Mouse (Mus musculus): Measurements from ENCODE around the gene Fam189b.

Fam189b gene

DNA sequence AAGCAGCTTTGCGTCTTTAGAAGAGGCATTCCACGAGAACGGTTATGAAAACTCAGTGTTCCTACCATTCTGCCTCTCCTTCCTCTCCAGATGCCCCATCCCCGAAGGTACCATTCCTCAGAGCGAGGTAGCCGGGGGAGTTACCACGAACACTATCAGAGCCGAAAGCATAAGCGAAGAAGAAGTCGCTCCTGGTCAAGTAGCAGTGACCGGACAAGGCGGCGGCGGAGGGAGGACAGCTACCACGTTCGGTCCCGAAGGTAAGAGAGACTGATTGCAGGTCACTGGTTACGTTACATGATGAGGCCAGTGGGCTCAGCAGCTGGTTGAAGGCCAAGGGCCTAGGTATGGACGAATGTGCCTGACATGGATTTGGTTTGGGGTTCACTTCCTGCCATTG is 16.0 kb upstream of the Fam189b start:
- DNase-seq (ENCODE audit: low spot score), result no peak

DNA sequence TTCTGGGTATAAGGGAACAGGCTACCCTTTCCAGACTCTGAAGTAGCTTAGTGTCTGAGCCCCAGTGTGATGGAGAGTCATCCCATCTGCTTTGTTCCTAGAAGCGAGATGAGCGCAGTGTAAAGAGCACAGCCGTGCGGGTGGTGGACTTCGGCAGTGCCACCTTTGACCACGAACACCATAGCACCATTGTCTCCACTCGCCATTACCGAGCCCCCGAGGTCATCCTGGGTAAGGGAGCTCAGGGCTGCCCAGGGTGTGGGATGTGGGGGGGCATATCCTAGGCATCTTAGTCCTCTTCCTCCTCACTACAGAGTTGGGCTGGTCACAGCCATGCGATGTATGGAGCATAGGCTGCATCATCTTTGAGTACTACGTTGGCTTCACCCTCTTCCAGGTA is 8.1 kb upstream of the Fam189b start:
- no peak for DNase-seq (ENCODE audit: low spot score)

DNA sequence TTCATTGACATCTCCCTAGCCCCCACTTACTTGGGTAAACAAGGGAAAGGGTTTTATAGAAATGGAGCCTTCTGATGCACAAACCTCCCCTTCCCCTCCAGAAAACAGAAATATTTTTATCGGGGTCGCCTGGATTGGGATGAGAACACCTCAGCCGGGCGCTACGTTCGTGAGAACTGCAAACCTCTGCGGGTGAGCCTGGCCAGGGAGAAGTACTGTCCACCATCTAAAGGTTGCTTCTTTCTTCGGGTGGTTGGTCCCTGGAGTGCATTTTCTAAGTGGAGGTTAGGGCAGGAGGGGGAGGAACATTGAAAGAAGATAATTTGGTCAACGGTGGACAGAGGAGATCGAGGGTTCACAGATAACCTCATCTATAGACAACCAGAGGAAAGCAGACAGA is 7.4 kb upstream of the Fam189b start:
- no peak for DNase-seq (ENCODE audit: low spot score)

DNA sequence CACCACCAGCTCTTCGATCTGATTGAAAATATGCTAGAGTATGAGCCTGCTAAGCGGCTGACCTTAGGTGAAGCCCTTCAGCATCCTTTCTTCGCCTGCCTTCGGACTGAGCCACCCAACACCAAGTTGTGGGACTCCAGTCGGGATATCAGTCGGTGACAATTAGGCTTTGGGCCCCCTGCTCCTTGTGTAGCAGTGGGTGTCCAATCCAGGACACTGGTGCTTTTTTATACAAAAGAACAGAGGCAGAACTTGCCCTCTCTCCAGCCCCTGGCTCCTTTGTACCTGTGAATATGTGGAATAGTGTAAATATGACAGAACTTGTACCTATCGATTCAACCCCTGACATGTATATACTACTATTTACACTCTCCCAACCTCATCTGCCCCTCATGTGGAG is 6.5 kb upstream of the Fam189b start:
- DNase-seq (ENCODE audit: low spot score), result no peak

- DNase-seq (ENCODE audit: low spot score), result peak; percentile 95
Observed at GRCm38 (mm10) chr3:89177242-89178106, 5.5 kb upstream of the Fam189b start, which contains the start of gene Scamp3. TSS of gene Scamp3 (plus strand) at chr3:89177473.

- DNase-seq (ENCODE audit: low spot score), result peak; percentile 25
Observed at GRCm38 (mm10) chr3:89178107-89178385, 4.9 kb upstream of the Fam189b start.

DNA sequence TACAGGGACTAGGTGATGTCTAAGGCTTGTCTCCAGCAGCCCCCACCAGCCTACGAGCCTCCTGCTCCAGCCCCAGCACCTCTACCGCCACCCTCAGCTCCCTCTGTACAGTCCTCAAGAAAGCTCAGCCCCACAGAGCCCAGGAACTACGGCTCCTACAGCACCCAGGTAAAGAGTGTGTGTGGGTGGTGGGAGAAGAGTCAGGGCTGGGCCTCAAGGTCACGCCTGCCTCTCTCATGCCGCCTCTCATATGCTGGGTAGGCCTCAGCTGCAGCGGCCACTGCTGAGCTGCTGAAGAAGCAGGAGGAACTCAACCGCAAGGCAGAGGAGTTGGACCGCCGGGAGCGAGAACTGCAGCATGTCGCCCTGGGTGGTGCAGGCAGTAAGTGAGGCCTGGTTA is 3.9 kb upstream of the Fam189b start:
- no peak for DNase-seq (ENCODE audit: low spot score)

GRCm38 (mm10) chr3:89181749-89182500 is 1.0 kb upstream of the Fam189b start:
- DNase-seq (ENCODE audit: low spot score), result no peak

- no peak for DNase-seq (ENCODE audit: low spot score)
Observed at GRCm38 (mm10) chr3:89182531-89183057, 349 bp upstream of the Fam189b start.

GRCm38 (mm10) chr3:89183959-89184315 is 994 bp downstream of the Fam189b start:
- no peak for DNase-seq (ENCODE audit: low spot score)

GRCm38 (mm10) chr3:89187197-89187596 is 4.3 kb downstream of the Fam189b start:
- no peak for DNase-seq (ENCODE audit: low spot score)

DNA sequence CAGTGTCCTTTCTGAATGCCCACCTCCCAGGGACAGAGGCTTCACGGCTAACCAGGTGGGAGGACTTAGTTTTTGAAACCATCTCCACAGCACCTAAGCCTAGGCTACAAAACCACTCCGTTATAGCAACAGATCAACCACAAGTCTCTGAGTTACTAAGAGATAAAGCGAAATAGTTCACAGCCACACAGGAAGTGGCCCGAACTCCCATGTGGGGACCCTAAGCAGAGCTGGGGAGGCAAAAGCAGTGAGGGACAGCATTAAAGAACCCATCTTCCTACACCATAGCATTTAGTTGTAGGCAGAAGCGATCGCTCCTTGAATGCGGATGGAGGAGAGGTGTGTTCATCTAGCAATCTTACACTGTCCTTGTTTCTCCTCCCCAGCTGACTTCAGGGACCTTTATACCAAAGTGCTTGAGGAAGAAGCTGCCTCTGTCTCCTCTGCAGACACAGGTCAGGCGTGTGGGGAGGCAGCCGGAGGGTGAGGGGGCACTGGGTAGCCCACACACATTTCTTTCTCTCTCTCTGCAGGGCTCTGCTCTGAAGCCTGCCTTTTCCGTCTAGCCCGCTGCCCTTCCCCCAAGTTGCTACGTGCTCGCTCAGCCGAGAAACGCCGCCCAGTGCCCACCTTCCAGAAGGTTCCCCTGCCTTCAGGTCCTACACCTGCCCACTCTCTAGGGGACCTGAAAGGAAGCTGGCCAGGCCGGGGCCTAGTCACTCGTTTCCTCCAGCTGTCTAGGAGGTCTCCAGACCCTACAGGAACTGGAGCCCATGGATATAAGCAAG is 4.9 kb downstream of the Fam189b start:
- DNase-seq (ENCODE audit: low spot score), result no peak

- no peak for DNase-seq (ENCODE audit: low spot score)
Observed at GRCm38 (mm10) chr3:89188478-89188875, 5.5 kb downstream of the Fam189b start.

DNA sequence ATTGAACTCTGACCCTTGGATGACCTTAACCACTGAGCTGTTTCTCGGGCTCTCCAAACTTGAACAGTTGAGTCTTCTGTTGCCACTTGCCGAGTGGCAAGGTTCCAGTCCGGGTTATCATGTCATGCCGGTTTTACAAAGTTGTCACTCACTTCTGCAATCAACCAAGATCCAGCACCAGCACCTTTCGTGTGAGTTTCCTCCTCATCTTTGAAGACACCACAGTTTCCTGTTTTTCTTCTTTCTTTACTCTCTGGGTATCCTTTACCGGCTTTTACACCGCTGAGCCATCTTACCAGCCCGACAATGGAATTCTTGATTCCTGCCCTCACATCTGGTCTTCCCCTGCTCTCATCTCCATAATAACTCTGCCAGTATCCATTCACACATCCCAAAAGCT is 7.5 kb downstream of the Fam189b start:
- DNase-seq (ENCODE audit: low spot score), result no peak

GRCm38 (mm10) chr3:89193351-89193750 is 10.4 kb downstream of the Fam189b start:
- no peak for DNase-seq (ENCODE audit: low spot score)

GRCm38 (mm10) chr3:89193853-89194252 is 10.9 kb downstream of the Fam189b start:
- no peak for DNase-seq (ENCODE audit: low spot score)

GRCm38 (mm10) chr3:89195979-89196877 is 13.3 kb downstream of the Fam189b start:
- DNase-seq (ENCODE audit: low spot score), result peak; percentile 88

GRCm38 (mm10) chr3:89199839-89200238 is 16.9 kb downstream of the Fam189b start:
- no peak for DNase-seq (ENCODE audit: low spot score)

DNA sequence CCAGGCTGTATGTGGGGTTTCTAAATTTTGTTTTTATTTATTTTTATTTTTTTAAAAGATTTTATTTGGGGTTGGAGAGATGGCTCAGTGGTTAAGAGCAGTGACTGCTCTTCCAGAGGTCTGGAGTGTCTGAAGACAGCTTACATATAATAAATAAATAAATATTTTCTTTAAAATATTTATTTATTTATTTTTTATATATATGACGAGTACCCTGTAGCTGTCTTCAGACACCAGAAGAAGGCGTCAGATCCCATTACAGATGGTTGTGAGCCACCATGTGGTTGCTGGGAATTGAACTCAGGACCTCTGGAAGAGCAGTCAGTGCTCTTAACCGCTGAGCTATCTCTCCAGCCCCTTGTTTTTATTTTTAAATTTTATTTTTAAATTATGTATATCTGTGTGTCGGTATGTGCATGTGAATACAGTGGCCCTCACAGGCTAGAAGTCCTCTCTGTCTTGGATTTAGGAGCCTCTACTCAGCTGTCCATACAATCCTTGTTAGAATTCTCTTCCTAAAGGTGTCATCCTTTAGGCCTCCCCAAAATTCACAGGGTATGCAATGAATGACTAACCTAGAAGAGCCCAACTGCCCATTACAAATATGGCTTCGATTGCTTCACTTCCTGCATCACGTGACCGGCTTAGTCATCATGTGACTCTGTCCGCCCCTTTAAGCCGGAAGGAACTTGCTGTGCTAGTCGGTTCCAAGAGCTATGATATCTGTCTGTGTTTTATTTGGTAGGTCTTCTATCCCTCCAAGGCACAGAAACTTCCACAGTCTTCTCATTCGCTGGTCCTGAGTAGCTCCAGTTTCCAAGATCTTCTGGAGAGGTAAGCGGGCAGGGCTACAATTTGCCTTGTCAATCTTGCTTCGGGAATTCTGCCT is 19.6 kb downstream of the Fam189b start, which contains the start of gene Gba:
Gba (plus strand) TSS at position 676 of the 889 bp plus-strand sequence.
- DNase-seq (ENCODE audit: low spot score), result peak; percentile 94

- DNase-seq (ENCODE audit: low spot score), result no peak
Observed at GRCm38 (mm10) chr3:89203142-89203514, 20.2 kb downstream of the Fam189b start.

All from c-Kit-positive CD71-positive TER-119-positive erythroid progenitor cells, embryonic 14.5 days (primary cell).